Mouse (Mus musculus): ENCODE measurements around the gene Agmat.

DNA sequence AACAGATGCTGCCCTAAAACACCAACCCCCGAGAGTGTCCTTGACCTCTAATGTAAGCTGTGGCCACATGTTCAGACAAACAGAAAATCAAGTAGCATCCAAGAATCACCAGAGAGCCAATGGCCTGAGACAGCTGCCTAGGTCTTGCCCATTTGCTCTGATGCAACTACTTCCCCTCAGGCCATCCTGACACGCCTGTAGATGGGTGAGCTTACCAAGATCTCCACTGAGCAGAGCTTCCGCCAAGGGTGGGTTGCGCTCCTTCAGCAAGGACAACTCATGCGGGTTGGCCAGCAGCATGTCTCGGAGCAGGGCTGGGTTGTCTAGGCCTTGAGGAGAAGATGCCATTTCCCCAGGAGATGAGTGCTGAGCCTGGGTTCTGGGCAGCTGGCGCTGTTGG lies 38.5 kb upstream of the Agmat start:
- TF ChIP-seq CTCF (conservative IDR thresholded peaks at IDR 0.05; ENCODE audit: low read length) (no peak), NANOG (IDR thresholded peaks at IDR 0.05; ENCODE audit: borderline replicate concordance, low read length) (no peak)
